Mouse (Mus musculus) limb, embryonic 11.5 days (tissue): ENCODE results near the gene Kptn. TPM values are rescaled to one million over a fixed set of nuclear protein-coding genes. Genes with fewer than 3 reads are reported as not detected.

ENCODE experiments used
- ATAC-seq: fragments of 200-750 bp; cut with Nextera tagmentation; 2 replicates; pipeline ENCODE4 v1.8.0; 2017; ENCODE audit warnings: low read depth; ENCODE audit not compliant: insufficient number of reproducible peaks, low FRiP score, low TSS enrichment
- DNase-seq: peaks from one replicate; pipeline ENCODE4 v3.0.0-alpha.2; 2015; ENCODE audit warnings: low spot score
- H3K27ac ChIP-seq: fragments of 300-500 bp; sonication (generic); replicated peaks from 2 replicates; pipeline ENCODE4 v1.5.1; 2014; ENCODE audit warnings: low read depth, mild to moderate bottlenecking, low read length
- H3K27me3 ChIP-seq: fragments of 300-500 bp; sonication (generic); 2 replicates; pipeline ENCODE4 v1.6.1; 2014; ENCODE audit warnings: mild to moderate bottlenecking, low read length, mixed read lengths; ENCODE audit not compliant: control insufficient read depth, insufficient read depth
- H3K36me3 ChIP-seq: fragments of 300-500 bp; sonication (generic); 2 replicates; pipeline ENCODE4 v1.6.1; 2014; ENCODE audit warnings: mild to moderate bottlenecking, low read length, moderate library complexity, mixed read lengths; ENCODE audit not compliant: control insufficient read depth, insufficient read depth
- H3K4me1 ChIP-seq: fragments of 300-500 bp; sonication (generic); 2 replicates; pipeline ENCODE4 v1.6.1; 2014; ENCODE audit warnings: low read length, mixed read lengths; ENCODE audit not compliant: control insufficient read depth, insufficient read depth
- H3K4me2 ChIP-seq: fragments of 300-500 bp; sonication (generic); 2 replicates; pipeline ENCODE4 v1.6.1; 2014; ENCODE audit warnings: low read depth, mild to moderate bottlenecking, moderate library complexity; ENCODE audit not compliant: severe bottlenecking
- H3K4me3 ChIP-seq: fragments of 300-500 bp; sonication (generic); 2 replicates; pipeline ENCODE4 v1.5.1; 2014; ENCODE audit warnings: low read depth, low read length
- H3K9ac ChIP-seq: fragments of 300-500 bp; sonication (generic); 2 replicates; pipeline ENCODE4 v1.6.1; 2014; ENCODE audit warnings: mild to moderate bottlenecking, low read length
- H3K9me3 ChIP-seq: fragments of 300-500 bp; sonication (generic); 2 replicates; pipeline ENCODE4 v1.6.1; 2016; ENCODE audit warnings: low read length; ENCODE audit not compliant: control insufficient read depth
- WGBS: fragments of 180-500 bp; shearing (Covaris S2); extraction: QIAGEN DNeasy Blood & Tissue Kit; methylation state at CpG from one replicate; pipeline ENCODE4 v1.1.7; 2014; 5-methylcytosine and 5-hydroxymethylcytosine counted together
- polyA plus RNA-seq: library from polyadenylated mRNA; unstranded; fragments of >200 nt; fragmentation: Nextera tagmentation; extraction: Ambion mirVana; gene quantifications from 2 replicates; pipeline ENCODE4 v1.2.1, GENCODE M21; 2014

Gene Kptn
- polyA plus RNA-seq, 1 experiment from 2014 or later: 23.5 TPM

DNA sequence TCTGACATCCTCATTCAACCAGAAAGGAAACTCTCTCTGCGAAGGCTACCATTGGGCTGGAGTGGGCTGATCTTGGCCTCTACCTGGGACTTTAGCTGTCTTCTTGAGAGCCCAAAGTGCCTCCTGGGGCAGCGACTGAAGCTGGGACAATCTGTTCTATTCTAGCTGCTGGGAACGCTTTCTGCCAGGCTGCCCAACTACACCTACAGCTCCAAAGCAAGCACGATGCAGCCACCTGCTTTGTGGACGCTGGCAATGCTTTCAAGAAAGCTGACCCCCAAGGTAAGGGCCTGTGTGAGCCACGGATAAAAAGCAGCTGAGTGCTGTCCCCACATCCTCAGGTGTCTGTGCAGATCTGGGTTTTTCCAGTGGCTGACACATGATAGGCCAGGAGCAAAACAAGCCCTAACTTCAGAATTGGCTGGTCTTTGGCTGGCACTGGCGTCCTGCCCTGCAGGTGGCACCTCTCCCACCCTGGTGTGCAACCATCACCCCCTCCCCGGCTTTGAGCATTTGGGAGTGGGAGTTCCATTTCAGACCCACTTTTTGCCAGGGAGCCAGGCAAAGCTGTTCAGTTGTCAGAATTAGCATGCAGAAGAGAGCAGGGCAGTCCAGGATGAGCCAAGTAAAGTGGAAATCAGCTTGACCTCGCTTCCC is 10.7 kb upstream of the Kptn start:
- Histone ChIP-seq H3K4me3 (no peak overlapping the region), H3K9me3 (no peaks in the 10 kb centered on the region), H3K27me3 (no peaks in the 10 kb centered on the region), H3K27ac (no peak overlapping the region), H3K4me1 (no peaks in the 10 kb centered on the region), H3K36me3 (peaks cover 22% of the 10 kb centered on the region), H3K9ac (no peak overlapping the region), H3K4me2 (no peak overlapping the region)
- 86% methylated on average over 9 of the region's 9 CpGs for WGBS
- no peak for ATAC-seq
- no peak for DNase-seq

DNA sequence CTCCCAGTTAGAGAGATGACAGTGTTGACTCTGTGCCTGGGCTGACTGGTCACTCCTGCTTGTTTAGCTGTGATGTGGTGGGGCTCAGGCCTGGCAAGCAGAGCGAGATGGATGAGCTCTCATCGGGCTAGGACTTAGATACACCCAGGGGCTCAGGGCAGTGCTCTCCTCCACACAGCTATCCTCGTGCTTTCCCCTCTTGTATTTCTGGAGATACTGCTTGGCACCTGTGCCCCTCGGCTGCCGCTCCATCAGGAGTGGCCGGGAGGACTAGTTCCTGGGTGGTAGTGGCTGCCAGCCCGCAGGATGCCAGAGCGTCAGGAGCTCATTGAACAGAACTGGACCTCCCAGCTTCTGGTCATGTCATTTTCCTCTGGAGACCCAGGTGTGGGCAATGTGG is 9.5 kb upstream of the Kptn start:
- 91% methylated on average over 8 of the region's 8 CpGs for WGBS
- Histone ChIP-seq H3K4me2 (no peak overlapping the region), H3K9me3 (no peaks in the 10 kb centered on the region), H3K27ac (no peak overlapping the region), H3K4me3 (no peak overlapping the region), H3K27me3 (no peaks in the 10 kb centered on the region), H3K4me1 (no peaks in the 10 kb centered on the region), H3K36me3 (peaks cover 24% of the 10 kb centered on the region), H3K9ac (no peak overlapping the region)
- DNase-seq: no peak
- ATAC-seq: no peak

DNA sequence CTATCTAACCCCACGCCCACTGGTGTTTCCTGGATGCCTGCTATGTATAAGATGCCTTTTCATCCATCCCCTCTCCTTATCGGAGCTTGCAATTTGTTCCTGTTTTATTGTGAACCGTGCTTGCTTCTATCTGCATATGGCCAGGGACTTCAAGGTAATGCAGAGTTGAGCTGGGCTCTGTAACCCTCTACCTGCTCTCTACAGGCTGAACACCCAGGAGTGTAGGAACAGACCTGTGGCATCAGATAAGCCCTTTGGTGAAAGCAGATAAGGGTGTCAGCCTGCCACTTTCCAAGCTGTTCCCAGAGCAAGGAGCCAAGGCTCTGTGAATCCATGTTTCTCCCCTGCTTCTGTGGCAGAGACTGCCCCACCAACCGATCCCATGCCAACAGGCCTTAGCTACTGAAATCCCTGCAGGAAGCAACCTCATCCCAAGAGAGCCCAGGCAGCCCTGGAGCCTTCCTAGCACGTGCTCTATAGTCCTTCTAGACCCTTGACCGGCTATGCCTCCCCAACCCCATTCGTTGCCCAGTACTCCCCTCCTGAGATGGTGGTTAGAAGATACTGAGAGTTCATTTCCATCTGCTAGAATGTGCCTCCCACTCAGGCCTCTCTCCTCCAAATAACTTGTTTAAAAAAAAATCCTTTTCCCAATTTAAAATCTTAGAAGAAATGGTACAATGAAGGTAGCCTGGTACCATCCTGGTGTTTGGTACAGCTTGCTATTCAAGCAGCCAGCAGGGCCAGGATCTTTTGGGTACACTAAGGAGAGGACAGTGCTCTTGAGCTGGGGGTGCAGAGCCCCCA is 8.2 kb upstream of the Kptn start:
- Histone ChIP-seq H3K36me3 (peaks cover 32% of the 10 kb centered on the region), H3K27ac (no peak overlapping the region), H3K9me3 (no peaks in the 10 kb centered on the region), H3K9ac (no peak overlapping the region), H3K4me1 (no peaks in the 10 kb centered on the region), H3K27me3 (no peaks in the 10 kb centered on the region), H3K4me2 (no peak overlapping the region), H3K4me3 (no peak overlapping the region)
- DNase-seq (no peak), ATAC-seq (no peak)
- 91% methylated on average over 7 of the region's 7 CpGs for WGBS

DNA sequence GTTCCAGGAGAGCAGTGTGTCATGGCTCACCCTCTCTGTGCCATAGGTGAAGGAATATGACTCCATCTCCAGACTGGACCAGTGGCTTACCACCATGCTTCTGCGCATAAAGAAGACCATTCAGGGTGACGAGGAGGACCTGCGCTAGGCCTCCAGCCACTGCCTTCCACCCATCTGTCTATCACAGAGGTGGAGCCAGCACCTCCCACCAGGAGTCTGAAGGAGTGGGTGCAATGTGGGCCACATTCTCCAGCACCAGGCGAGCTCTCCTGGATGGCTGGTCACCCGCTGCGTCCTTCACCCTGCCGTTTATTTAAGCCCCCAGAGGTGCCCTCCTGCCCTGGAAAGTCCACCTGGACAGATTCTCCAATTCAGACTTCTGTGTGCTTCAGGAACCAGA is 3.3 kb upstream of the Kptn start:
- no peak overlapping the region for H3K27ac ChIP-seq
- no peaks in the 10 kb centered on the region for H3K4me1 ChIP-seq
- 94% methylated on average over 7 of the region's 7 CpGs for WGBS
- no peak overlapping the region for H3K9ac ChIP-seq
- H3K9me3 ChIP-seq: no peaks in the 10 kb centered on the region
- no peak for ATAC-seq
- no peaks in the 10 kb centered on the region for H3K27me3 ChIP-seq
- H3K4me2 ChIP-seq: no peak overlapping the region
- no peak overlapping the region for H3K4me3 ChIP-seq
- DNase-seq: no peak
- H3K36me3 ChIP-seq: peaks cover 24% of the 10 kb centered on the region; the same call in 1 of the 2 replicates

DNA sequence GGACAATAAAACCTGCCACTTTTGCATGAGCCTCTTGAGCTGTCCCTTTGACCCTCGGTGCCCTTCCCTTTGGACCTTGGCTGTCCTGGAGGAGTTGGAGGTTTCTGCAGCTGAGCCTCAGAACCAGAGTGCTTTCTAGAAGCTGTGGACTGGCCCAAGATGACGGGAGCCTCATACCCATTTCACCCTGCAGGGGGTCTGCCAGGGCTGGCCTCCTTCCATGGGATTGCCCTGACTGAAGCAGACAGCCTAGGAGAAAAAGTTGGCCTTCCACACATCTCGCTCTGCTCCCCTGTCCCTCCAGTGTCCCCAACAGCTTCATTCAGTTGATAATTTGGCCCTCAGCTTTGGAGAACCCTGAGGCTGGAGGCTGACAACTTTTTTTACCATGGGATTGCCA is 2.6 kb upstream of the Kptn start:
- Histone ChIP-seq H3K9ac (no peak overlapping the region), H3K4me3 (no peak overlapping the region), H3K27ac (no peak overlapping the region), H3K36me3 (peaks cover 21% of the 10 kb centered on the region; the same call in 1 of the 2 replicates), H3K9me3 (no peaks in the 10 kb centered on the region), H3K4me2 (no peak overlapping the region), H3K27me3 (no peaks in the 10 kb centered on the region), H3K4me1 (no peaks in the 10 kb centered on the region)
- ATAC-seq (no peak), DNase-seq (no peak)
- WGBS: 86% methylated on average over 3 of the region's 3 CpGs

DNA sequence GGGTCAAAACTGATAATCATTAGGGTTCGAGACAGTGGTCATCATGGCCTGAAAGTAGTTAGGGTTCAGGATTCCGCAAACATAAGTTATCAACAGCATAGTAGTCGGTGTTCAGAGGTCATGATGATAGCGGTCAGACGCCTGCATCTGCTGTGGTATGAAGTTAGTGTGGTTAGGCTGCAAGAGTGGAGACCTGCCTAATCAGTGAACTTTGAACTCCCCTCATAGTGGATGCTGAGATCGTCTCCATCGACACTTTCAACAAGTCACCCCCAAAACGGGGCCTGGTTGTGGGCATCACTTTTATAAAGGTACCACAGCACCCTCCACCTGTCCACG is 536 bp downstream of the Kptn start:
- Histone ChIP-seq H3K9ac (peak overlapping the region; percentile 34; the same call in 1 of the 2 replicates), H3K4me3 (peak overlapping the region; percentile 67), H3K27ac (no peak overlapping the region), H3K27me3 (no peaks in the 10 kb centered on the region), H3K36me3 (peaks cover 13% of the 10 kb centered on the region; the same call in 1 of the 2 replicates), H3K4me1 (no peaks in the 10 kb centered on the region), H3K9me3 (no peaks in the 10 kb centered on the region), H3K4me2 (peak overlapping the region; percentile 62)
- ATAC-seq (no peak; the same call in none of the 2 replicates), DNase-seq (no peak)
- 49% methylated on average over 9 of the region's 9 CpGs for WGBS

DNA sequence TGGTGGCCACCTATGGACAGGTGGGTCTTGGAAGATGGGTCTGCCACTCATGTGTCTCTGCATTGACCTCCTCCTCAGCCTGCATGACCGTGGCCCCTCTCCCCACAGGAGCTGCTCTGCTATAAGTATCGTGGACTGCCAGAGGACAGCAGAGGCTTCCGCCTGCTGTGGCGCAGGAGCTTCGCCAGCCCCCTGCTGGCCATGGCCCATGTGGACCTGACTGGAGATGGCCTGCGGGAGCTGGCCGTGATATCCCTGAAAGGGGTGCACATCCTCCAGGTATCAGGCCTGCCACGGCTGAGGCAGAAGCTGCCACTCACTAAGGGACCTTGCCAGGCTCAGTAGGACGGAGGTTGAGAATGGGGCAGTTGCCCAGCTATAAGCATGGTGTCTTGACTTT is 6.1 kb downstream of the Kptn start:
- Histone ChIP-seq H3K36me3 (no peaks in the 10 kb centered on the region), H3K4me1 (peaks cover 3% of the 10 kb centered on the region; the same call in 1 of the 2 replicates), H3K4me2 (no peak overlapping the region), H3K27ac (no peak overlapping the region), H3K9ac (no peak overlapping the region), H3K9me3 (no peaks in the 10 kb centered on the region), H3K27me3 (no peaks in the 10 kb centered on the region), H3K4me3 (no peak overlapping the region)
- 74% methylated on average over 9 of the region's 9 CpGs for WGBS
- DNase-seq: no peak
- no peak for ATAC-seq

DNA sequence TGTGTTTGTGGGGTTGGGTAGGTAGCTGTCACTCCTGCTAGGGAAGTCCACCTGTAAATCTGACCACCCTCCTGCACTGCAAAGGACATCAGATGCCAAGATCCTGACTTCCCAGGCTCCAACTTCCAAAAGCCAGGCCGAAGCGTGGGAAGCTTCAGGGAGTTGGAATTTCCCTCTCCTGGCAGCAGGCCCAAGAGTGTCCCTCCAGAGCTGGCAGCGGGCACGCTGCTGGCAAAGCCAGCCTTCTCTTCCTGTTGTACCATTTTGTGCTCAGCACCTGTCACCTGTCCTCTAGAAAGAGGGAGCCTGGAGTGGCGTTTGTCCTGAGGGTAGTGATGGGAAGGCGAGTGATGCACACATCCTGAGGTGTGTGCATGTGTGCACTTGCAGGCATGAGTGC is 8.6 kb downstream of the Kptn start:
- Histone ChIP-seq H3K4me3 (no peak overlapping the region), H3K36me3 (no peaks in the 10 kb centered on the region), H3K27ac (no peak overlapping the region), H3K9ac (no peak overlapping the region), H3K4me1 (peaks cover 6% of the 10 kb centered on the region; the same call in 1 of the 2 replicates), H3K9me3 (no peaks in the 10 kb centered on the region), H3K27me3 (no peaks in the 10 kb centered on the region; the same call in 1 of the 2 replicates), H3K4me2 (no peak overlapping the region)
- 89% methylated on average over 6 of the region's 6 CpGs for WGBS
- DNase-seq: no peak
- no peak for ATAC-seq
